Mouse (Mus musculus): ENCODE measurements at regions not wholly inside any gene's neighbourhood (a gene's known extent, or its start where the extent isn't known, plus 50 kb on each side); places are given as distances from the start of the nearest gene placed in this dataset.

- H3K4me1 ChIP-seq (ENCODE audit: control insufficient read depth, insufficient read depth, low read length) = no peaks in the 10 kb centered on the region
- WGBS = 57% methylated on average over 3 of the region's 3 CpGs
- no peak overlapping the region for H3K27ac ChIP-seq (ENCODE audit: low read length)
- no peaks in the 10 kb centered on the region for H3K27me3 ChIP-seq (replicated peaks; ENCODE audit: control insufficient read depth, insufficient read depth, low read length)
- H3K9ac ChIP-seq (ENCODE audit: low read depth, low read length) = no peak overlapping the region
- no peak for ATAC-seq
- no peaks in the 10 kb centered on the region for H3K36me3 ChIP-seq (ENCODE audit: control insufficient read depth, insufficient read depth, low read length)
- no peak overlapping the region for H3K4me3 ChIP-seq (ENCODE audit: low read length)
- H3K9me3 ChIP-seq (ENCODE audit: control insufficient read depth, low read length) = no peaks in the 10 kb centered on the region
- no peak overlapping the region for H3K4me2 ChIP-seq (ENCODE audit: low read depth, low read length)
These were observed 437.5 kb downstream of the Nuf2 start for GRCm38 (mm10) chr1:169093602-169094354.

GRCm38 (mm10) chr1:169086032-169086431 is 445.2 kb downstream of the Nuf2 start:
- no peaks in the 10 kb centered on the region for H3K9me3 ChIP-seq (ENCODE audit: control insufficient read depth, low read length)
- WGBS = 70% methylated on average over 3 of the region's 3 CpGs
- H3K4me3 ChIP-seq (ENCODE audit: low read length) = no peak overlapping the region
- no peak for ATAC-seq
- no peaks in the 10 kb centered on the region for H3K4me1 ChIP-seq (ENCODE audit: control insufficient read depth, insufficient read depth, low read length)
- H3K27ac ChIP-seq (ENCODE audit: low read length) = no peak overlapping the region
- no peak overlapping the region for H3K9ac ChIP-seq (ENCODE audit: low read depth, low read length)
- H3K27me3 ChIP-seq (replicated peaks; ENCODE audit: control insufficient read depth, insufficient read depth, low read length) = no peaks in the 10 kb centered on the region
- H3K4me2 ChIP-seq (ENCODE audit: low read depth, low read length) = no peak overlapping the region
- no peaks in the 10 kb centered on the region for H3K36me3 ChIP-seq (ENCODE audit: control insufficient read depth, insufficient read depth, low read length)

GRCm38 (mm10) chr1:169080686-169081085 is 450.6 kb downstream of the Nuf2 start:
- H3K4me1 ChIP-seq (ENCODE audit: control insufficient read depth, insufficient read depth, low read length) = no peaks in the 10 kb centered on the region
- H3K4me3 ChIP-seq (ENCODE audit: low read length) = no peak overlapping the region
- no peaks in the 10 kb centered on the region for H3K27me3 ChIP-seq (replicated peaks; ENCODE audit: control insufficient read depth, insufficient read depth, low read length)
- H3K4me2 ChIP-seq (ENCODE audit: low read depth, low read length) = no peak overlapping the region
- no peaks in the 10 kb centered on the region for H3K36me3 ChIP-seq (ENCODE audit: control insufficient read depth, insufficient read depth, low read length)
- H3K27ac ChIP-seq (ENCODE audit: low read length) = no peak overlapping the region
- 89% methylated on average over 1 of the region's 1 CpGs for WGBS
- no peaks in the 10 kb centered on the region; the same call in 1 of the 2 replicates for H3K9me3 ChIP-seq (ENCODE audit: control insufficient read depth, low read length)
- no peak for ATAC-seq
- no peak overlapping the region for H3K9ac ChIP-seq (ENCODE audit: low read depth, low read length)

- Histone ChIP-seq H3K36me3 (ENCODE audit: control insufficient read depth, insufficient read depth, low read length) (no peaks in the 10 kb centered on the region), H3K9me3 (ENCODE audit: control insufficient read depth, low read length) (no peaks in the 10 kb centered on the region; the same call in 1 of the 2 replicates), H3K27ac (ENCODE audit: low read length) (no peak overlapping the region), H3K4me2 (ENCODE audit: low read depth, low read length) (no peak overlapping the region), H3K4me3 (ENCODE audit: low read length) (no peak overlapping the region), H3K9ac (ENCODE audit: low read depth, low read length) (no peak overlapping the region), H3K4me1 (ENCODE audit: control insufficient read depth, insufficient read depth, low read length) (no peaks in the 10 kb centered on the region), H3K27me3 (replicated peaks; ENCODE audit: control insufficient read depth, insufficient read depth, low read length) (no peaks in the 10 kb centered on the region)
- 98% methylated on average over 5 of the region's 5 CpGs for WGBS
- ATAC-seq = no peak
These were observed 454.0 kb downstream of the Nuf2 start for GRCm38 (mm10) chr1:169077228-169077627.

GRCm38 (mm10) chr1:169076006-169076405 is 455.3 kb downstream of the Nuf2 start:
- ATAC-seq = no peak
- no peaks in the 10 kb centered on the region for H3K27me3 ChIP-seq (replicated peaks; ENCODE audit: control insufficient read depth, insufficient read depth, low read length)
- H3K4me3 ChIP-seq (ENCODE audit: low read length) = no peak overlapping the region
- no peak overlapping the region for H3K9ac ChIP-seq (ENCODE audit: low read depth, low read length)
- H3K27ac ChIP-seq (ENCODE audit: low read length) = no peak overlapping the region
- no peaks in the 10 kb centered on the region for H3K36me3 ChIP-seq (ENCODE audit: control insufficient read depth, insufficient read depth, low read length)
- no peak overlapping the region for H3K4me2 ChIP-seq (ENCODE audit: low read depth, low read length)
- H3K4me1 ChIP-seq (ENCODE audit: control insufficient read depth, insufficient read depth, low read length) = no peaks in the 10 kb centered on the region
- no peaks in the 10 kb centered on the region; the same call in 1 of the 2 replicates for H3K9me3 ChIP-seq (ENCODE audit: control insufficient read depth, low read length)
- 47% methylated on average over 7 of the region's 7 CpGs for WGBS

- Histone ChIP-seq H3K9ac (ENCODE audit: low read depth, low read length) (no peak overlapping the region), H3K27me3 (replicated peaks; ENCODE audit: control insufficient read depth, insufficient read depth, low read length) (no peaks in the 10 kb centered on the region), H3K4me2 (ENCODE audit: low read depth, low read length) (no peak overlapping the region), H3K4me3 (ENCODE audit: low read length) (no peak overlapping the region), H3K36me3 (ENCODE audit: control insufficient read depth, insufficient read depth, low read length) (no peaks in the 10 kb centered on the region), H3K27ac (ENCODE audit: low read length) (no peak overlapping the region), H3K4me1 (ENCODE audit: control insufficient read depth, insufficient read depth, low read length) (no peaks in the 10 kb centered on the region), H3K9me3 (ENCODE audit: control insufficient read depth, low read length) (no peaks in the 10 kb centered on the region)
- ATAC-seq = no peak
- 90% methylated on average over 4 of the region's 4 CpGs for WGBS
These were observed 459.9 kb downstream of the Nuf2 start for GRCm38 (mm10) chr1:169071366-169071765.

GRCm38 (mm10) chr1:169069647-169070046 is 461.6 kb downstream of the Nuf2 start:
- no peak overlapping the region for H3K4me2 ChIP-seq (ENCODE audit: low read depth, low read length)
- no peak overlapping the region for H3K4me3 ChIP-seq (ENCODE audit: low read length)
- no peak for ATAC-seq
- no peaks in the 10 kb centered on the region for H3K36me3 ChIP-seq (ENCODE audit: control insufficient read depth, insufficient read depth, low read length)
- no peak overlapping the region for H3K27ac ChIP-seq (ENCODE audit: low read length)
- no peaks in the 10 kb centered on the region for H3K9me3 ChIP-seq (ENCODE audit: control insufficient read depth, low read length)
- 82% methylated on average over 3 of the region's 3 CpGs for WGBS
- H3K27me3 ChIP-seq (replicated peaks; ENCODE audit: control insufficient read depth, insufficient read depth, low read length) = no peaks in the 10 kb centered on the region
- no peaks in the 10 kb centered on the region for H3K4me1 ChIP-seq (ENCODE audit: control insufficient read depth, insufficient read depth, low read length)
- H3K9ac ChIP-seq (ENCODE audit: low read depth, low read length) = no peak overlapping the region

- Histone ChIP-seq H3K9ac (ENCODE audit: low read depth, low read length) (no peak overlapping the region), H3K9me3 (ENCODE audit: control insufficient read depth, low read length) (no peaks in the 10 kb centered on the region), H3K36me3 (ENCODE audit: control insufficient read depth, insufficient read depth, low read length) (no peaks in the 10 kb centered on the region), H3K27me3 (replicated peaks; ENCODE audit: control insufficient read depth, insufficient read depth, low read length) (no peaks in the 10 kb centered on the region), H3K27ac (ENCODE audit: low read length) (no peak overlapping the region), H3K4me3 (ENCODE audit: low read length) (no peak overlapping the region), H3K4me1 (ENCODE audit: control insufficient read depth, insufficient read depth, low read length) (no peaks in the 10 kb centered on the region), H3K4me2 (ENCODE audit: low read depth, low read length) (no peak overlapping the region)
- WGBS = 49% methylated on average over 4 of the region's 4 CpGs
- ATAC-seq = no peak
These were observed 464.5 kb downstream of the Nuf2 start for GRCm38 (mm10) chr1:169066795-169067194.

- Histone ChIP-seq H3K27me3 (replicated peaks; ENCODE audit: control insufficient read depth, insufficient read depth, low read length) (no peaks in the 10 kb centered on the region), H3K4me2 (ENCODE audit: low read depth, low read length) (no peak overlapping the region), H3K36me3 (ENCODE audit: control insufficient read depth, insufficient read depth, low read length) (no peaks in the 10 kb centered on the region), H3K9ac (ENCODE audit: low read depth, low read length) (no peak overlapping the region), H3K9me3 (ENCODE audit: control insufficient read depth, low read length) (no peaks in the 10 kb centered on the region), H3K27ac (ENCODE audit: low read length) (no peak overlapping the region), H3K4me3 (ENCODE audit: low read length) (no peak overlapping the region), H3K4me1 (ENCODE audit: control insufficient read depth, insufficient read depth, low read length) (no peaks in the 10 kb centered on the region)
- ATAC-seq = no peak
- 77% methylated on average over 6 of the region's 6 CpGs for WGBS
These were observed 470.6 kb downstream of the Nuf2 start for GRCm38 (mm10) chr1:169060627-169061026.

GRCm38 (mm10) chr1:169060145-169060544 is 471.1 kb downstream of the Nuf2 start:
- H3K9ac ChIP-seq (ENCODE audit: low read depth, low read length) = no peak overlapping the region
- H3K9me3 ChIP-seq (ENCODE audit: control insufficient read depth, low read length) = no peaks in the 10 kb centered on the region
- H3K4me2 ChIP-seq (ENCODE audit: low read depth, low read length) = no peak overlapping the region
- no peaks in the 10 kb centered on the region for H3K4me1 ChIP-seq (ENCODE audit: control insufficient read depth, insufficient read depth, low read length)
- no peak overlapping the region for H3K4me3 ChIP-seq (ENCODE audit: low read length)
- H3K27me3 ChIP-seq (replicated peaks; ENCODE audit: control insufficient read depth, insufficient read depth, low read length) = no peaks in the 10 kb centered on the region
- 79% methylated on average over 5 of the region's 5 CpGs for WGBS
- ATAC-seq = no peak
- H3K27ac ChIP-seq (ENCODE audit: low read length) = no peak overlapping the region
- no peaks in the 10 kb centered on the region for H3K36me3 ChIP-seq (ENCODE audit: control insufficient read depth, insufficient read depth, low read length)
